Mouse (Mus musculus) spleen, adult 18-20 months (tissue): ENCODE measurements around the gene Gm36210.
"Not testable (repeated sequence)": the region's sequence is repeated elsewhere in the genome, so short reads cannot be mapped to it uniquely, and the experiment has no call there.

ENCODE experiments used
- DNase-seq, 2 experiments: peaks; one replicate each; pipeline ENCODE4 v3.0.0; 2022; ENCODE audit warnings: mixed read lengths in 2 of 2

Gm36210 gene

GRCm38 (mm10) chr7:4877226-4877625, 29.1 kb downstream of the Gm36210 start:
- no peak for DNase-seq

GRCm38 (mm10) chr7:4876753-4877221, 29.5 kb downstream of the Gm36210 start, which contains the start of gene Isoc2a:
TSS of gene Isoc2a (plus strand) at chr7:4877153.
- peak; percentile 75 to 82 for DNase-seq

- no peak for DNase-seq
Measured at GRCm38 (mm10) chr7:4870133-4870532, 36.2 kb downstream of the Gm36210 start, which contains the start of gene Isoc2b. TSS of gene Isoc2b (minus strand) at chr7:4870258.

- DNase-seq: peak in 1 of 2 experiments; percentile 0
Measured at GRCm38 (mm10) chr7:4866631-4867180, 39.6 kb downstream of the Gm36210 start.

GRCm38 (mm10) chr7:4865579-4866493, 40.5 kb downstream of the Gm36210 start:
- DNase-seq: peak; percentile 88 to 90

GRCm38 (mm10) chr7:4865090-4865489, 41.2 kb downstream of the Gm36210 start:
- no peak for DNase-seq

- no peak for DNase-seq
Measured at GRCm38 (mm10) chr7:4864130-4864845, 42.0 kb downstream of the Gm36210 start.

GRCm38 (mm10) chr7:4863541-4864080, 42.7 kb downstream of the Gm36210 start:
- DNase-seq: no peak

GRCm38 (mm10) chr7:4863041-4863440, 43.3 kb downstream of the Gm36210 start:
- peak in 1 of 2 experiments; percentile 18 for DNase-seq

- not testable (repeated sequence) for DNase-seq
Measured at GRCm38 (mm10) chr7:4860926-4861325, 45.4 kb downstream of the Gm36210 start.

- no peak for DNase-seq
Measured at GRCm38 (mm10) chr7:4859418-4859978, 46.8 kb downstream of the Gm36210 start.

- no peak for DNase-seq
Measured at GRCm38 (mm10) chr7:4857321-4857720, 49.0 kb downstream of the Gm36210 start.

GRCm38 (mm10) chr7:4856508-4856907, 49.8 kb downstream of the Gm36210 start:
- no peak for DNase-seq

- DNase-seq: no peak
Measured at GRCm38 (mm10) chr7:4853613-4854012, 52.7 kb downstream of the Gm36210 start.

- DNase-seq: no peak
Measured at GRCm38 (mm10) chr7:4851315-4851688, 55.0 kb downstream of the Gm36210 start.

- no peak for DNase-seq
Measured at GRCm38 (mm10) chr7:4850621-4851314, 55.5 kb downstream of the Gm36210 start.

GRCm38 (mm10) chr7:4849372-4849771, 56.9 kb downstream of the Gm36210 start:
- no peak for DNase-seq
